Mouse (Mus musculus) olfactory bulb, adult 2 months (tissue): ENCODE measurements around the gene Slc22a15.

Experiments used
- CTCF ChIP-seq: fragments of 200-500 bp; IDR thresholded peaks from 2 replicates; pipeline ENCODE4 v1.5.1; 2012; ENCODE audit warnings: low read depth, mild to moderate bottlenecking, low read length, moderate library complexity; ENCODE audit not compliant: insufficient read depth
- POLR2A ChIP-seq: fragments of 200-500 bp; IDR thresholded peaks from 2 replicates; pipeline ENCODE4 v1.6.1; 2012; ENCODE audit warnings: mild to moderate bottlenecking, low read depth, low read length, moderate library complexity; ENCODE audit not compliant: insufficient read depth

GRCm38 (mm10) chr3:101851363-101851762 is 72.9 kb downstream of the Slc22a15 start:
- TF ChIP-seq CTCF (no peak), POLR2A (no peak)
